Mouse (Mus musculus) liver (tissue): ENCODE data around the gene Bbx.
A peak's percentile ranks its signal among the peaks of the same experiment; 100 is the strongest.

Experiments used
- DNase-seq: peaks from one replicate; pipeline ENCODE4 v3.0.0-alpha.2; 2020; ENCODE audit warnings: mixed read lengths

Gene Bbx

GRCm38 (mm10) chr16:50309411-50310042 lies 122.7 kb downstream of the Bbx start:
- peak; percentile 25 for DNase-seq

- DNase-seq: no peak
Observed at GRCm38 (mm10) chr16:50308256-50308655, 123.9 kb downstream of the Bbx start.

- no peak for DNase-seq
Observed at GRCm38 (mm10) chr16:50307231-50307630, 125.0 kb downstream of the Bbx start.

GRCm38 (mm10) chr16:50306727-50307126 lies 125.5 kb downstream of the Bbx start:
- DNase-seq: no peak

- DNase-seq: no peak
Observed at GRCm38 (mm10) chr16:50305156-50305555, 127.0 kb downstream of the Bbx start.

GRCm38 (mm10) chr16:50302566-50302965 lies 129.6 kb downstream of the Bbx start:
- DNase-seq: no peak

- DNase-seq: no peak
Observed at GRCm38 (mm10) chr16:50298743-50299443, 133.3 kb downstream of the Bbx start.

- DNase-seq: no peak
Observed at GRCm38 (mm10) chr16:50293502-50294228, 138.5 kb downstream of the Bbx start.

- DNase-seq: no peak
Observed at GRCm38 (mm10) chr16:50292834-50293233, 139.4 kb downstream of the Bbx start.

GRCm38 (mm10) chr16:50289764-50290163 lies 142.4 kb downstream of the Bbx start:
- DNase-seq: no peak

GRCm38 (mm10) chr16:50272813-50273212 lies 159.4 kb downstream of the Bbx start:
- no peak for DNase-seq

- no peak for DNase-seq
Observed at GRCm38 (mm10) chr16:50262647-50263046, 169.5 kb downstream of the Bbx start.

GRCm38 (mm10) chr16:50262209-50262608 lies 170.0 kb downstream of the Bbx start:
- DNase-seq: no peak

GRCm38 (mm10) chr16:50261741-50262140 lies 170.4 kb downstream of the Bbx start:
- no peak for DNase-seq

- DNase-seq: no peak
Observed at GRCm38 (mm10) chr16:50254522-50255159, 177.5 kb downstream of the Bbx start.

- no peak for DNase-seq
Observed at GRCm38 (mm10) chr16:50251417-50251975, 180.7 kb downstream of the Bbx start.

- DNase-seq: no peak
Observed at GRCm38 (mm10) chr16:50250469-50250868, 181.7 kb downstream of the Bbx start.

GRCm38 (mm10) chr16:50249036-50249435 lies 183.2 kb downstream of the Bbx start:
- DNase-seq: no peak

- DNase-seq: no peak
Observed at GRCm38 (mm10) chr16:50242444-50242843, 189.7 kb downstream of the Bbx start.

GRCm38 (mm10) chr16:50241604-50242003 lies 190.6 kb downstream of the Bbx start:
- no peak for DNase-seq

GRCm38 (mm10) chr16:50235231-50235630 lies 197.0 kb downstream of the Bbx start:
- no peak for DNase-seq

- DNase-seq: no peak
Observed at GRCm38 (mm10) chr16:50230624-50231023, 201.6 kb downstream of the Bbx start.

- DNase-seq: no peak
Observed at GRCm38 (mm10) chr16:50228833-50229232, 203.4 kb downstream of the Bbx start.
